Mouse (Mus musculus) erythroblast, adult 5-6 weeks (primary cell): ENCODE data around the gene Sh3pxd2b. TPM values are rescaled to one million over a fixed set of nuclear protein-coding genes. Genes with fewer than 3 reads are reported as not detected.

Source experiments
- ATAC-seq: replicated peaks from 2 replicates; pipeline ENCODE4 v1.8.0; 2016; ENCODE audit warnings: moderate number of reproducible peaks, mild to moderate bottlenecking, moderate TSS enrichment, inconsistent platforms; ENCODE audit not compliant: poor library complexity, low FRiP score, severe bottlenecking
- total RNA-seq, 2 experiments: library from RNA; stranded (forward) in 1 of 2; stranded (reverse) in 1 of 2; fragments of 150-400 nt in 1 of 2; fragments of 200-764, 138-1000 nt in 1 of 2; gene quantifications; 2 replicates each; pipeline versions ENCODE4 v1.2.3 to v1.2.4; 2015 to 2017; ENCODE audit warnings: low replicate concordance in 2 of 2

Sh3pxd2b gene
- total RNA-seq, 2 experiments from 2014 or later = 0.85 to 0.96 TPM

- ATAC-seq = no peak
These were observed 72.4 kb downstream of the Sh3pxd2b start for GRCm38 (mm10) chr11:32420001-32420400.

GRCm38 (mm10) chr11:32423311-32423710 is 75.7 kb downstream of the Sh3pxd2b start:
- no peak for ATAC-seq

GRCm38 (mm10) chr11:32424600-32424999 is 77.0 kb downstream of the Sh3pxd2b start:
- no peak for ATAC-seq

GRCm38 (mm10) chr11:32425043-32425658 is 77.5 kb downstream of the Sh3pxd2b start:
- ATAC-seq = no peak

GRCm38 (mm10) chr11:32427537-32427936 is 79.9 kb downstream of the Sh3pxd2b start:
- no peak for ATAC-seq

- ATAC-seq = no peak
These were observed 87.9 kb downstream of the Sh3pxd2b start for GRCm38 (mm10) chr11:32435410-32436060.

GRCm38 (mm10) chr11:32442576-32442975 is 95.0 kb downstream of the Sh3pxd2b start:
- no peak for ATAC-seq

- ATAC-seq = no peak
These were observed 96.6 kb downstream of the Sh3pxd2b start for GRCm38 (mm10) chr11:32444266-32444665.

- no peak for ATAC-seq
These were observed 97.5 kb downstream of the Sh3pxd2b start for GRCm38 (mm10) chr11:32445135-32445534.

GRCm38 (mm10) chr11:32445637-32446226 is 98.1 kb downstream of the Sh3pxd2b start:
- no peak for ATAC-seq

GRCm38 (mm10) chr11:32450216-32450615 is 102.6 kb downstream of the Sh3pxd2b start:
- no peak for ATAC-seq

GRCm38 (mm10) chr11:32451306-32451705 is 103.7 kb downstream of the Sh3pxd2b start:
- no peak for ATAC-seq

- ATAC-seq = no peak
These were observed 105.1 kb downstream of the Sh3pxd2b start for GRCm38 (mm10) chr11:32452745-32453144.

- no peak for ATAC-seq
These were observed 105.8 kb downstream of the Sh3pxd2b start for GRCm38 (mm10) chr11:32453353-32453915.

GRCm38 (mm10) chr11:32454231-32454799 is 106.7 kb downstream of the Sh3pxd2b start:
- peak; percentile 58 for ATAC-seq

GRCm38 (mm10) chr11:32454800-32455506 is 107.3 kb downstream of the Sh3pxd2b start, which contains the start of gene Ubtd2:
Ubtd2 (plus strand) TSS chr11:32455370.
- peak; percentile 99 for ATAC-seq

- ATAC-seq = no peak
These were observed 108.0 kb downstream of the Sh3pxd2b start for GRCm38 (mm10) chr11:32455507-32456141.

- ATAC-seq = no peak
These were observed 108.7 kb downstream of the Sh3pxd2b start for GRCm38 (mm10) chr11:32456356-32456755.

GRCm38 (mm10) chr11:32464282-32464681 is 116.7 kb downstream of the Sh3pxd2b start:
- ATAC-seq = no peak; the same call in 1 of the 2 replicates
